Mouse (Mus musculus) testis, adult 2 months (tissue): ENCODE results near the gene Yaf2. TPM values are rescaled to one million over a fixed set of nuclear protein-coding genes. Genes with fewer than 3 reads are reported as not detected.

Experiments used
- H3K27ac ChIP-seq: fragments of 200-500 bp; 2 replicates; pipeline ENCODE4 v1.5.1; 2012; ENCODE audit warnings: low read depth, low read length; ENCODE audit not compliant: control insufficient read depth, insufficient read depth
- H3K27me3 ChIP-seq: fragments of 200-500 bp; 2 replicates; pipeline ENCODE4 v1.6.1; 2012; ENCODE audit warnings: mild to moderate bottlenecking, low read length, moderate library complexity; ENCODE audit not compliant: control insufficient read depth, insufficient read depth
- H3K36me3 ChIP-seq: fragments of 200-500 bp; 2 replicates; pipeline ENCODE4 v1.6.1; 2012; ENCODE audit warnings: mild to moderate bottlenecking, low read length; ENCODE audit not compliant: control insufficient read depth, insufficient read depth
- H3K4me1 ChIP-seq: fragments of 200-500 bp; 2 replicates; pipeline ENCODE4 v1.6.1; 2012; ENCODE audit warnings: low read length; ENCODE audit not compliant: control insufficient read depth, insufficient read depth
- H3K4me3 ChIP-seq: fragments of 200-500 bp; 2 replicates; pipeline ENCODE4 v1.5.1; 2012; ENCODE audit warnings: low read depth, mild to moderate bottlenecking, low read length, moderate library complexity, mixed read lengths; ENCODE audit not compliant: control insufficient read depth
- CTCF ChIP-seq: fragments of 200-500 bp; IDR thresholded peaks from 2 replicates; pipeline ENCODE4 v1.5.1; 2012; ENCODE audit warnings: low read depth, mild to moderate bottlenecking, inconsistent platforms, low read length, moderate library complexity; ENCODE audit not compliant: control insufficient read depth, insufficient read depth, insufficient replicate concordance
- POLR2A ChIP-seq: fragments of 200-500 bp; IDR thresholded peaks from 2 replicates; pipeline ENCODE4 v1.6.1; 2012; ENCODE audit warnings: low read depth, mild to moderate bottlenecking, inconsistent platforms, low read length, moderate library complexity; ENCODE audit not compliant: control insufficient read depth
- polyA plus RNA-seq: library from polyadenylated mRNA; depleted of rRNA; stranded (reverse); fragments of >200 nt; gene quantifications from 2 replicates; pipeline ENCODE4 v1.2.3, GENCODE M21; 2012

The Yaf2 gene
- polyA plus RNA-seq, 1 experiment, result 10.3 TPM

GRCm38 (mm10) chr15:93264221-93264620, 72.5 kb downstream of the Yaf2 start:
- no peak overlapping the region for H3K4me3 ChIP-seq
- no peaks in the 10 kb centered on the region for H3K4me1 ChIP-seq
- TF ChIP-seq CTCF (no peak), POLR2A (no peak)
- H3K27ac ChIP-seq, result no peak overlapping the region
- H3K27me3 ChIP-seq, result no peaks in the 10 kb centered on the region
- H3K36me3 ChIP-seq, result no peaks in the 10 kb centered on the region

GRCm38 (mm10) chr15:93263566-93263965, 73.2 kb downstream of the Yaf2 start:
- TF ChIP-seq CTCF (no peak), POLR2A (no peak)
- Histone ChIP-seq H3K4me3 (no peak overlapping the region), H3K36me3 (no peaks in the 10 kb centered on the region), H3K27ac (no peak overlapping the region), H3K4me1 (no peaks in the 10 kb centered on the region), H3K27me3 (no peaks in the 10 kb centered on the region)

- Histone ChIP-seq H3K4me1 (no peaks in the 10 kb centered on the region), H3K36me3 (no peaks in the 10 kb centered on the region), H3K27me3 (no peaks in the 10 kb centered on the region), H3K27ac (no peak overlapping the region), H3K4me3 (no peak overlapping the region)
- no peak for TF ChIP-seq CTCF
- TF ChIP-seq POLR2A, result no peak
Observed at GRCm38 (mm10) chr15:93262818-93263217, 73.9 kb downstream of the Yaf2 start.

GRCm38 (mm10) chr15:93262274-93262673, 74.5 kb downstream of the Yaf2 start:
- Histone ChIP-seq H3K4me1 (no peaks in the 10 kb centered on the region), H3K27ac (no peak overlapping the region), H3K36me3 (no peaks in the 10 kb centered on the region), H3K4me3 (no peak overlapping the region), H3K27me3 (no peaks in the 10 kb centered on the region)
- TF ChIP-seq CTCF, result no peak
- TF ChIP-seq POLR2A, result no peak

- no peaks in the 10 kb centered on the region for H3K36me3 ChIP-seq
- TF ChIP-seq POLR2A (no peak), CTCF (no peak)
- no peaks in the 10 kb centered on the region for H3K4me1 ChIP-seq
Observed at GRCm38 (mm10) chr15:93259933-93260332, 76.8 kb downstream of the Yaf2 start.

GRCm38 (mm10) chr15:93255295-93255694, 81.4 kb downstream of the Yaf2 start:
- Histone ChIP-seq H3K27ac (no peak overlapping the region), H3K4me1 (no peaks in the 10 kb centered on the region; the same call in 1 of the 2 replicates), H3K27me3 (no peaks in the 10 kb centered on the region), H3K4me3 (no peak overlapping the region), H3K36me3 (no peaks in the 10 kb centered on the region; the same call in 1 of the 2 replicates)
- no peak for TF ChIP-seq CTCF
- no peak for TF ChIP-seq POLR2A

More at GRCm38 (mm10) chr15:93259933-93260332, 76.8 kb downstream of the Yaf2 start:
- no peak overlapping the region for H3K27ac ChIP-seq
- H3K27me3 ChIP-seq, result no peaks in the 10 kb centered on the region
- H3K4me3 ChIP-seq, result no peak overlapping the region

- no peak for TF ChIP-seq POLR2A
- no peak for TF ChIP-seq CTCF
- no peaks in the 10 kb centered on the region for H3K27me3 ChIP-seq
- H3K36me3 ChIP-seq, result no peaks in the 10 kb centered on the region; the same call in 1 of the 2 replicates
- H3K4me3 ChIP-seq, result no peak overlapping the region
- H3K27ac ChIP-seq, result no peak overlapping the region
- no peaks in the 10 kb centered on the region; the same call in 1 of the 2 replicates for H3K4me1 ChIP-seq
Observed at GRCm38 (mm10) chr15:93253172-93253571, 83.6 kb downstream of the Yaf2 start.

- TF ChIP-seq CTCF, result no peak
- TF ChIP-seq POLR2A, result no peak
- H3K27ac ChIP-seq, result no peak overlapping the region
- H3K36me3 ChIP-seq, result no peaks in the 10 kb centered on the region; the same call in 1 of the 2 replicates
- no peak overlapping the region for H3K4me3 ChIP-seq
- no peaks in the 10 kb centered on the region; the same call in 1 of the 2 replicates for H3K4me1 ChIP-seq
- no peaks in the 10 kb centered on the region for H3K27me3 ChIP-seq
Observed at GRCm38 (mm10) chr15:93252396-93252795, 84.3 kb downstream of the Yaf2 start.
